Mouse (Mus musculus): ENCODE results near the gene Gm13694. TPM values are rescaled to one million over a fixed set of nuclear protein-coding genes. Genes with fewer than 3 reads are reported as not detected.
"Not testable (repeated sequence)": the region's sequence is repeated elsewhere in the genome, so short reads cannot be mapped to it uniquely, and the experiment has no call there.

Gene Gm13694
- polyA plus RNA-seq (2012; ENCODE audit: insufficient read depth, insufficient read length, low replicate concordance, missing spikeins): not detected in 2 replicates

GRCm38 (mm10) chr2:83978633-83979032, at the start of gene Gm13694:
Gene Gm13694 (plus strand): TSS chr2:83978933.
- H3K4me3 ChIP-seq (ENCODE audit: insufficient read depth, low read depth, low read length); H3K4me1 ChIP-seq (ENCODE audit: control insufficient read depth, insufficient read depth, low read length); H3K27ac ChIP-seq (ENCODE audit: insufficient read depth, low read depth, low read length): not testable (repeated sequence)
- no CpG with 5 or more reads among the region's 6 CpGs for WGBS

GRCm38 (mm10) chr2:83929478-83930088, 49.1 kb upstream of the Gm13694 start:
- H3K4me3 ChIP-seq (ENCODE audit: insufficient read depth, low read depth, low read length): no peak overlapping the region
- 52% methylated on average over 2 of the region's 2 CpGs for WGBS
- TF ChIP-seq CTCF (IDR thresholded peaks at IDR 0.05; ENCODE audit: insufficient read depth, low read depth, low read length): no peak
- TF ChIP-seq POLR2A (IDR thresholded peaks at IDR 0.05; ENCODE audit: insufficient read depth, low read depth, low read length): no peak

GRCm38 (mm10) chr2:83940931-83941361, 37.8 kb upstream of the Gm13694 start, which contains the start of gene Zswim2:
Gene Zswim2 (minus strand): TSS chr2:83941228.
- Histone ChIP-seq H3K27ac (ENCODE audit: insufficient read depth, low read depth, low read length) (peak within 1 kb of the TSS; percentile 63), H3K4me1 (ENCODE audit: control insufficient read depth, insufficient read depth, low read length) (peaks cover 4% of the 10 kb centered on the region; the same call in 1 of the 2 replicates), H3K4me3 (ENCODE audit: insufficient read depth, low read depth, low read length) (peak within 1 kb of the TSS; percentile 49)
- no peak for TF ChIP-seq CTCF (IDR thresholded peaks at IDR 0.05; ENCODE audit: insufficient read depth, low read depth, low read length)
- no peak for TF ChIP-seq POLR2A (IDR thresholded peaks at IDR 0.05; ENCODE audit: insufficient read depth, low read depth, low read length)
- WGBS: under 1% methylated on average over 20 of the region's 20 CpGs

More at GRCm38 (mm10) chr2:83929478-83930088, 49.1 kb upstream of the Gm13694 start:
- Histone ChIP-seq H3K4me1 (ENCODE audit: control insufficient read depth, insufficient read depth, low read length) (no peaks in the 10 kb centered on the region), H3K27ac (ENCODE audit: insufficient read depth, low read depth, low read length) (no peak overlapping the region)

GRCm38 (mm10) chr2:83941378-83941777, 37.4 kb upstream of the Gm13694 start:
- H3K4me3 ChIP-seq (ENCODE audit: insufficient read depth, low read depth, low read length): no peak overlapping the region; the same call in 1 of the 2 replicates
- 3% methylated on average over 3 of the region's 3 CpGs for WGBS
- peaks cover 4% of the 10 kb centered on the region; the same call in 1 of the 2 replicates for H3K4me1 ChIP-seq (ENCODE audit: control insufficient read depth, insufficient read depth, low read length)
- no peak overlapping the region for H3K27ac ChIP-seq (ENCODE audit: insufficient read depth, low read depth, low read length)
- TF ChIP-seq POLR2A (IDR thresholded peaks at IDR 0.05; ENCODE audit: insufficient read depth, low read depth, low read length) (no peak), CTCF (IDR thresholded peaks at IDR 0.05; ENCODE audit: insufficient read depth, low read depth, low read length) (no peak)

GRCm38 (mm10) chr2:83941792-83942191, 36.9 kb upstream of the Gm13694 start:
- no peak for TF ChIP-seq POLR2A (IDR thresholded peaks at IDR 0.05; ENCODE audit: insufficient read depth, low read depth, low read length)
- no peak for TF ChIP-seq CTCF (IDR thresholded peaks at IDR 0.05; ENCODE audit: insufficient read depth, low read depth, low read length)
- H3K4me1 ChIP-seq (ENCODE audit: control insufficient read depth, insufficient read depth, low read length): peaks cover 4% of the 10 kb centered on the region; the same call in 1 of the 2 replicates
- WGBS: 72% methylated on average over 4 of the region's 4 CpGs
- no peak overlapping the region for H3K4me3 ChIP-seq (ENCODE audit: insufficient read depth, low read depth, low read length)
- H3K27ac ChIP-seq (ENCODE audit: insufficient read depth, low read depth, low read length): no peak overlapping the region

GRCm38 (mm10) chr2:83955393-83955792, 23.3 kb upstream of the Gm13694 start, which contains the start of gene Gm13698:
Gene Gm13698 (plus strand): TSS chr2:83955693.
- no CpG with 5 or more reads among the region's 6 CpGs for WGBS
- not testable (repeated sequence) for H3K4me3 ChIP-seq (ENCODE audit: insufficient read depth, low read depth, low read length); H3K27ac ChIP-seq (ENCODE audit: insufficient read depth, low read depth, low read length); H3K4me1 ChIP-seq (ENCODE audit: control insufficient read depth, insufficient read depth, low read length)

- WGBS: no CpG with 5 or more reads among the region's 6 CpGs
Observed at GRCm38 (mm10) chr2:83961203-83961602, 17.5 kb upstream of the Gm13694 start, which contains the start of gene Gm13693. Gene Gm13693 (plus strand): TSS chr2:83961503.

GRCm38 (mm10) chr2:83967013-83967412, 11.7 kb upstream of the Gm13694 start, which contains the start of gene Gm13695:
Gene Gm13695 (plus strand): TSS chr2:83967313.
- H3K4me1 ChIP-seq (ENCODE audit: control insufficient read depth, insufficient read depth, low read length); H3K4me3 ChIP-seq (ENCODE audit: insufficient read depth, low read depth, low read length); H3K27ac ChIP-seq (ENCODE audit: insufficient read depth, low read depth, low read length): not testable (repeated sequence)
- WGBS: no CpG with 5 or more reads among the region's 6 CpGs

More at GRCm38 (mm10) chr2:83961203-83961602, 17.5 kb upstream of the Gm13694 start, which contains the start of gene Gm13693:
- not testable (repeated sequence) for H3K4me1 ChIP-seq (ENCODE audit: control insufficient read depth, insufficient read depth, low read length); H3K4me3 ChIP-seq (ENCODE audit: insufficient read depth, low read depth, low read length); H3K27ac ChIP-seq (ENCODE audit: insufficient read depth, low read depth, low read length)

- WGBS: no CpG with 5 or more reads among the region's 6 CpGs
- not testable (repeated sequence) for H3K27ac ChIP-seq (ENCODE audit: insufficient read depth, low read depth, low read length); H3K4me3 ChIP-seq (ENCODE audit: insufficient read depth, low read depth, low read length); H3K4me1 ChIP-seq (ENCODE audit: control insufficient read depth, insufficient read depth, low read length)
Observed at GRCm38 (mm10) chr2:83972823-83973222, 5.9 kb upstream of the Gm13694 start, which contains the start of gene Gm13696. Gene Gm13696 (plus strand): TSS chr2:83973123.

GRCm38 (mm10) chr2:83984443-83984842, 5.7 kb downstream of the Gm13694 start, which contains the start of gene Gm13697:
Gene Gm13697 (plus strand): TSS chr2:83984743.
- H3K27ac ChIP-seq (ENCODE audit: insufficient read depth, low read depth, low read length); H3K4me1 ChIP-seq (ENCODE audit: control insufficient read depth, insufficient read depth, low read length); H3K4me3 ChIP-seq (ENCODE audit: insufficient read depth, low read depth, low read length): not testable (repeated sequence)
- no CpG with 5 or more reads among the region's 6 CpGs for WGBS

- H3K4me3 ChIP-seq (ENCODE audit: insufficient read depth, low read depth, low read length); H3K27ac ChIP-seq (ENCODE audit: insufficient read depth, low read depth, low read length); H3K4me1 ChIP-seq (ENCODE audit: control insufficient read depth, insufficient read depth, low read length): not testable (repeated sequence)
- no CpG with 5 or more reads among the region's 6 CpGs for WGBS
Observed at GRCm38 (mm10) chr2:83990253-83990652, 11.5 kb downstream of the Gm13694 start, which contains the start of gene Gm13691. Gene Gm13691 (plus strand): TSS chr2:83990553.

GRCm38 (mm10) chr2:83993639-83994255, 15.0 kb downstream of the Gm13694 start:
- H3K27ac ChIP-seq (ENCODE audit: insufficient read depth, low read depth, low read length); H3K4me1 ChIP-seq (ENCODE audit: control insufficient read depth, insufficient read depth, low read length); H3K4me3 ChIP-seq (ENCODE audit: insufficient read depth, low read depth, low read length): not testable (repeated sequence)
- WGBS: 38% methylated on average over 8 of the region's 9 CpGs

GRCm38 (mm10) chr2:83994526-83994925, 15.8 kb downstream of the Gm13694 start:
- H3K27ac ChIP-seq (ENCODE audit: insufficient read depth, low read depth, low read length); H3K4me3 ChIP-seq (ENCODE audit: insufficient read depth, low read depth, low read length); H3K4me1 ChIP-seq (ENCODE audit: control insufficient read depth, insufficient read depth, low read length): not testable (repeated sequence)
- 70% methylated on average over 2 of the region's 3 CpGs for WGBS
